Mouse (Mus musculus) brain, embryonic 14.5 days (tissue): ENCODE results near the gene Gstm4. TPM values are rescaled to one million over a fixed set of nuclear protein-coding genes. Genes with fewer than 3 reads are reported as not detected.

Source experiments
- DNase-seq: peaks from one replicate; pipeline ENCODE4 v3.0.0-alpha.2; 2011; ENCODE audit warnings: low read depth
- CTCF ChIP-seq: fragments of 200-500 bp; IDR thresholded peaks from 2 replicates; pipeline ENCODE4 v1.5.1; 2012; ENCODE audit warnings: inconsistent platforms, mild to moderate bottlenecking, moderate library complexity, borderline replicate concordance; ENCODE audit not compliant: insufficient read depth, insufficient read length; ENCODE audit errors: extremely low read depth
- POLR2A ChIP-seq: fragments of 200-500 bp; IDR thresholded peaks from 2 replicates; pipeline ENCODE4 v1.6.1; 2012; ENCODE audit warnings: mild to moderate bottlenecking, inconsistent platforms, borderline replicate concordance; ENCODE audit not compliant: poor library complexity, insufficient read depth, insufficient read length, severe bottlenecking; ENCODE audit errors: extremely low read depth
- polyA plus RNA-seq: library from polyadenylated mRNA; depleted of rRNA; stranded (reverse); fragments of >200 nt; gene quantifications from 2 replicates; pipeline ENCODE4 v1.2.3, GENCODE M21; 2012

Gstm4 gene
- polyA plus RNA-seq, 1 experiment, result 13.2 TPM

DNA sequence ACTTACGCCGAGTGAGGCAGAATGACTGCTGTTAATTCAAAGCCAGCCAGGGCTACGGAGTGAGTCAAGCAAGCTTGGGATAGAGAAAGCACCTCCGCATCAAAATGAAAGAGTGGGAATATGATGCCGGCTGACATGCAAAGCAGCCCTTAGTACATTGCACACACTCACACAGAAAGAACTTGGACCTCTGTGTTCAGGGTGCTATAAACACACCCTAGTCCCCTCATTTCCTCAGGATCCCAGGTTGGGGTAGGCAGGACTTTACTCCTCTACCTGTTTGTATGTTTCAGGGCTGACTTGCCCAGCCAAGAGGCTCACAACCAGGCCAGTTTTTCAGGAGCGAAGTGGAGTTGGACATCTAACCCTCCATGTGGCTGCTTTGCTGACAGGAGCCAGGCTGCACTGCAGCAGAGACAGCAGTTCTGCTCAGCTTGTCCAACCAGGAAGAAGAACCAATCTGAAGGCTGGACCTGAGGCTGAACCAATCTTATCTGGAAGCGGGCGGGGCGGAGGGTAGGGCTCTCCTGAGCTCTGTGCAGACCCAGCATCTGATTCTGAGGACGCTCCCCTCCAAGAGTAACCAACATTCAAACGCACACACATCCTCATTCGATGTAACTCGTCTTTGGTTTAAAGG, 24.7 kb upstream of the Gstm4 start:
- TF ChIP-seq POLR2A (no peak), CTCF (no peak)
- no peak for DNase-seq

DNA sequence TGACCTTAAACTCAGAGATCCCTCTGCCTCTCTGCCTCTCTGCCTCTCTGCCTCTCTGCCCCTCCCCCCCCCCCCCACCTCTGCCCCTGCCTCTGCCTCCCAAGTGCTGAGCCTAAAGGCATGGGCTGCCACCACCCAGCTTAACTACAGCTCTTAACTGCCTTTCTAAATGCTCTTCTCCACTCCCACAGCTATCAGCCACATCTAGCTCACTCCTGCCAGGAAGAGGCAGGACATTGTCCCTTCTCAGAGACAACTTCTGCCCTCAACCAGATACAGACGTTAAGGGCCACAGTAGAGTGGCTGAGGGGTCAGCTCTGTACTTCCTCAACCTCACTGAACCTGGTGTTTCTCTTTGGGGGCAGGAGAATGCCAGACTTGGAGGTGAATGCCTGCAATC, 24.1 kb upstream of the Gstm4 start:
- no peak for DNase-seq
- TF ChIP-seq CTCF (no peak), POLR2A (no peak)

DNA sequence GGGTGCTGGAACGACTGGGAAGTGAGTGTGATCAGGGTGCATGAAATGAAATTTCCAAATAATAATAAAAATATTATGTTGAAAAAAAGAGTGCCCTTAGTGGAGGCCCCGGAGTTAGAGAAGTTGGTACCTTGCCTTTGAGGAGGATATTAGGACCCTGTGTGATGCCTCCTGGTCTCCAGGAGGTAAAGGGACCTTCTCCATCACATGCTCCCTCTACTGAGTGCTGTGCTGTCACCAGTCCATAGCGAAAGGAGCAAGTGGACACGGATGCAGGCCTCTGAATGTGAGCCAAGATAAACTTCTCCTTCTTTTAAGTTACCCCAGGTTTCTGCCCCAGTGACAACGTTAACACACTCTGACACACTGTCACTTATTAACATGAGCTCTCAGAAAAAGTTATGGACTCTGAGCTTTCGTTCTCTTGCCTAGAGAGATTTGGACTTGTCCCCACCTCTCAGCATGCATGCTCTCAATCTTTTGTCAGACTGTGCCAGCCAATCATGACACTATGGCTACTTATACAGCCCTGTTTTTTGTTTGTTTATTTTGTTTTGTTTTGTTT, 22.8 kb upstream of the Gstm4 start:
- no peak for DNase-seq
- no peak for TF ChIP-seq CTCF
- TF ChIP-seq POLR2A, result no peak

DNA sequence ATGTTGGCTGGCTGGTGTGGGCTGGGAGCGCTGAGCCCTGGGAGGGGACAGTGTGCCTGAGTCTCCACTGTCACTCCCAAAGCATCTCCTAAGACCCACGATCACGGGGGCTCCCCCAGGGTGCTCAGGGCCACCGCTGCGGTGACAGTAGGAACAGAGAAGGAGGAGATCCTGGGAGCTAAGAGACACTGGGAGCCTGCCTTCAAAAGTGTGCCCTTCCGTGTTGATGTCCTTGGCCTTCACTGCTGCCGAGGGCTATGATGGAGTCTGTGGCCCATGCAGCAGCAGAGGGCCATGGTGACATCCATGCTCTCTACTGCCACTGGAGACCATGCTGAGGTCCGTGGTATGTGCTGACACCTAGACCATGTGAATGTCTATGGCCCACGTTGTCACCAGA, 20.9 kb upstream of the Gstm4 start:
- DNase-seq, result no peak
- TF ChIP-seq POLR2A, result no peak
- no peak for TF ChIP-seq CTCF

DNA sequence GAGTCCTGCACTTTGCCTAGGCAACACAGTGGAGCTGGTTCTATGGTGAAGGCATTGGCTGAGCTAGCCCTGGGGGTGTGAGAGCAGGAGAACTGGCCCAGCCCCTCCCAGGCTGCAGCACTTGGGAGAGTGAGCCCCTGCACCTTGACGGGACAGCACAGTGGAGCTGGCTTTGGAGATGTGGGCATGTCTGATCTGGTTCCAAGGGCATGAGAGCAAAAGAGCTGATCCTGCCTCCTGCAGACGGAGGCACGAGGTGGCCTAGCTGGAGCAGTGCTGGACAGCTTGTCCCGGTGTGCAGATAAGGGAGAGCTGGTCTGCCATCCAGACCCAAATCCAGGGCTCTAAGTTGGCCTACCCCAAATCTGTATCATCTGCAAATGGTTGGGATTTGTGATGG, 20.0 kb upstream of the Gstm4 start:
- DNase-seq, result no peak
- TF ChIP-seq POLR2A (no peak), CTCF (no peak)

DNA sequence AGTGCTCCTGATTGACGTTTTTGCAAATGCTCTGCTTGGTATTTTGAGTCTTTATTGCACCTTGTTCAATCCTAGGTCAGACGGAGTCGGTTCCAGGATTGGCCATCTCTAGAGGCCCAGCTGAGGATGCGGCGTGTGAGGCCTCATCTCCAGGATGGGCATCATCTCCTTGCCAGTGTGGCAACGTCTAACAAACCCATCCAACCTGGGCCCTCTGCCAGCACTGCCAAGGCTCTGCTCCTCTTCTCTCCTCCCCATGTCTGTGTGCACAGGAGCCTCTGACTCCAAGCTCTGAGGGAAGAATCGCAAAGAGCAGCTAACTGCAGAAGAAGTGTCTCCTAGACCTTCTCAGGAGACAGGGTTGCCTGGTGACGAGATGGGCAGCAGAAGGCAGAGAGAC, 18.0 kb upstream of the Gstm4 start:
- no peak for DNase-seq
- TF ChIP-seq POLR2A (no peak), CTCF (no peak)

DNA sequence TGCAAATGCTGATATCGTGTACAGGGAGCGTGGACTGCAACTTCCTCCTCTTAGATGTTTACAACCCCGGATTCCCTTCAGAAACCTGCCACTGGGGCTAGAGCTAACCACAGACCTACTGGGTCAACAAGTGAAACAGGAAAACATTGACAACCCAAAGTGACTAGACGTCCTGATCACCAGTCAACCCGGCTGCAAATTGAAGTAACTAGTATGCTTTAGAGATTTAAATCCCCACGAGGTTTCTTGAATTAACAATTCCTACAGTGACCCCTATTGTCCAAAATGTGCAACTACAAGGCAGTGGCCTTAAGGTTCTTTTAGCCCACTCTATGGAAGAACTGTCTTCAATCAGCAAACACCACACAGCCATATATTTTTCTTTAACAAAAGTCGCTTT, 16.7 kb upstream of the Gstm4 start:
- DNase-seq, result peak; percentile 88
- TF ChIP-seq CTCF (peak; percentile 49; the same call in 1 of the 2 replicates), POLR2A (no peak)

DNA sequence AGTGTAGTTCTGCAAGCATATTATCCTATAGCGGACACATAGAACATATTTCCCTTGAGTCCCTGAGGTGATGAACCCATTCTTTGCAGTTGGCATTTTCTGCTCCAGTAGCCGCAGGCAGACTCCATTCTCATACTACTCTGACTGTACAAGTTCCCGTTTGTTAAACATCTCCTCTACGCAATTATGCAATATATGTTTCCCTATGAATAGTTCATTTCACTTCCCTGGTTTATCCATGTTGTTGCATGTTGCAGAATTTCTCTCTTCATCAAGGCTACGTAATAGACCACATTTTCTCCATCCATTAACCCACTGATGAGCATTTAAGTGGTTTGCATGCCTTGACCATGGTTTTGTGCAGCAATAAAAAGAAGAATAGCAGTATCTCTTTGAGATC, 5.8 kb upstream of the Gstm4 start:
- no peak for DNase-seq
- TF ChIP-seq POLR2A (no peak), CTCF (no peak)

DNA sequence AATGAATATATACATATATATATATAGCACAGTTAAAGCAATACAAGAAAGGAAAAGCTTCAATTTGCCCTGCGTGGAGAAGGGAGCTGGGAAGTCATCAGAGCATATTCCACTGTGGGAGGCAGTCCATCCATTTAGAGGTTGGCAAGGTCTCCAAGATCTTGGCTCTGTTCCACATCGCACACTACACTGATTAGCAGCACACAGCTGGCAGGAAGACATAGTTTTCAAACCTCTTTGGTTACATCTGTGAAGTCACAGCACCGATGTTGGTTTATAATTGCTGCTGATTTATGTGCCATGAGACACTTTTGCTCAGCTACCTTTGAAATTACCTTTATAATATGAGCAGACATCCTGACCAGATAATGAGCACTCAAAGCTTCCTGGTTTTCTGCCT, 3.6 kb upstream of the Gstm4 start:
- TF ChIP-seq CTCF (no peak), POLR2A (no peak)

DNA sequence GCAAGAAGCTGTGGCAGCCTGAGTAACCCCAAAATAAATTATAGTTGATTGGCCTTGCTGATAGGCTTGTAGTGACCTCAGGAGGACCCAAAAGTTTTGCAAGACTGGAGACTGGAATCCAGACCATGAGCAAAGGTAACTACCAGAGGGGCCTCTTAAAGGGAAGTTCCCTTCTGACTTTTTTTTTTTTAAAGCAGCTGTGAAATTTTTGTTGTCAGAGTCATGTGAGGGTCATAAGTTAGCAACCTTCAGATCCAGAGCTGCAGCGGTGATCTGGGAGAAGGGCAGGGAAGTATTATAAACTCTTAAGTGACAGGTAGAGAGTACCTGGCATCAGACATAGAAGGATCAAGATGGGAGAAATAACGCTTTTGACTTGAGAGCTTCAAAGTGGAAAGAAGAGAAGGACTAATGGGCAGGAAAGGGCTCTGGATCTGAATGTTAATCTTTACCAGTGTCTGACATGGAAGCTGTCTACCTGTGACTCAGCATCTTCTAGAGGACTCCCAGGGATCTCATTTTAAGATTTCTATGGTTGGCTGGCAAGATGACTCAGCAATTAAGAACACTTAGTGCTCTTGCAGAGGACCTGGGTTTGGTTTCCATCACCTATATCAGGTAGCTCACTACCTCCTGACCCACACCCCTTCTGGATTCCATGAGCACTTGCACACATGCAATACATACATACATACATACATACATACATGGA, 2.4 kb upstream of the Gstm4 start:
- TF ChIP-seq POLR2A, result no peak
- no peak for TF ChIP-seq CTCF

More for the DNA sequence above, 3.6 kb upstream of the Gstm4 start:
- DNase-seq, result peak; percentile 29

DNA sequence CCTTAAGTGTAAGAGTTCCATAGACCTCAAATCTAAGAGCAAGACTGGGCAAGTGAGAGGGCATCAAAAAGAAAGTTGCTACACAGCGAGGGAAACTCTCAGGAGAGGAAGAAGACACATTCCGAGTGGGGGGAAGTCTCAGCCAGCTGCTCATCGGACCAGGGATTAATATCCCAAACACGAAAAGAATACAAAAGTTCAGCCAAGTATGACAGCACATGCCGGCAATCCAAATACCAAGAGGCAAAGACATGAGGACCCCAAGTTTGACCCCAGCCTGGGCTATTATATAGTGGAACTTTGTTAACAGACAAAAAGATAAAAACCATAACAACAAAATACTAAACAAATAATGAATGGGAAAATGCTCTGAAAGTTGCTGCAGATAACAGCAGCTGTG, 11.5 kb downstream of the Gstm4 start:
- DNase-seq, result no peak
- TF ChIP-seq CTCF, result no peak
- no peak for TF ChIP-seq POLR2A

More for the DNA sequence above, 2.4 kb upstream of the Gstm4 start:
- DNase-seq, result no peak
